Mouse (Mus musculus): ENCODE measurements around the gene Ccdc155.

Gene Ccdc155

DNA sequence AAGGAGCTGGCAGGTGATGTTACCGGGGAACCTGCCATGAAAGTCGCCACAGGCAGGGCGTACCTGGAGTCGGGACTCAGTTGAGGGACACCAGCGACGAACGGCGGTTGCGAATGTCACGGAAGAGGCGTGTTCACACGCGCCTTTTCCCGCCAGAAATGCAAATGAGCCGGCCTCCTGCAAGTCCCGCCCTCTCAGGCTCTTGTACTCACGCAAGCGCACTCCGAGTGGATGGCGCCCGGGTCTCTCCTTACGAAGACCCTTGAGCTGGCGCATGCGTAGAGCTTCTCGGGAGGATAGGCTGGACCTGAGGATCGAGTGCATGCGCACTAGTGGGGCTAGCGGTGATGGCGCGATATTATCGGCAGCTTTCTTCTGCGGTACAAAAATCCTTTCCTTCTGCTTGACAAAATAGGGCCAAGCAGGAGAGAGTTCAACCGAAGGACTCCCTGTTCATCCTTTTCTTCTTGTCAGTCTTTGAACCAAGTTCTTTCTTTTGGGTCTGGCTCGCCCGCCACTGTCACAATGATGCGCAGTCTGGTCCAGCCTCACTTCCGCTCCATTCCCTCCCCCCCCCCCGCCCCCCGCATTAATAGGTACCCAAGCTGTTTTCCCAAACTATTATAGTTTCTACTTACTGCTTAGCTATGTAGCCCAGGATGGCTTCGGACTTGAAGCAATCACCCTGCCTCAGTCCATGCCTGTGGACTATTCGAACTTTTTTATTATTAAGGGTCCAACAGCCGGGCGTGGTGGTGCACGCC is at the start of gene Ccdc155:
TSS of gene Ccdc155 (minus strand) at position 513 of the 764 bp plus-strand sequence.
- DNase-seq (ENCODE audit: low spot score) = peak; percentile 88

DNA sequence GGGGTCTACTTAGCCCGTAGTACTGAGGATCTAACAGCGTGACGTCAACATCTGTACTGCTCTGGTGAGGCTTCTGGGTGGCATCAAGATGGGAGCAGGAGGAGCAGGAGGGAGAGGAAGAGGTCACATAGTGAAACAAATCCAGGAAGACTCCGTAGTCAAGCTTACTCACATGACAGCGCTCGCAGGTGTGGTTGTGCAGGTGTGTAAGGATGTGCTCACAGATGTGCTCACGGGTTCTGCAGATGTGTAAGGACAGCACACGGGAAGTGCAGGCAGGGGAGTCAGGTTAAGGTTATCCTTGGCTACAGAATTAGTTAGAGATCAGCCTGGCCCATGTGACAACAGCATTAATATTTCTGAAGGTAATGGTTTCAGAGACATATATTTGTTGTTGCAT is 49.1 kb upstream of the Ccdc155 start:
- DNase-seq (ENCODE audit: low spot score) = no peak

DNA sequence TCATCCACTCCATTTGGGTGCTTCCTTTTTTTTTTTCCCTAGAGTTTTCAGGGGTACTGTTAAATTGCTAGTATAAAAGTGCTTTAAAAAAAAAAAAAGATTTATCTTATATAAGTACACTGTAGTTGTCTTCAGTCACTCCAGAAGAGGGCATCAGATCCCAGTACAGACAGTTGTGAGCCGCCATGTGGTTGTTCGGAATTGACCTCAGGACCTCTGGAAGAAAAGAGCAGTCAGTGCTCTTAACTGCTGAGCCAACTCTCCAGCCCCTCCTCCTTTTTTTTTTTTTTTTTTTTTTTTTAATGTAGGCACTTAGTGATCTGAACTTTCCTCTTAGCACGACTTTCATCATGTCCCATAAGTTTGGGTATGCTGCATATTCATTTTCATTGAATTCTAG is 43.0 kb upstream of the Ccdc155 start:
- no peak for DNase-seq (ENCODE audit: low spot score)

- no peak for DNase-seq (ENCODE audit: low spot score)
Measured at GRCm38 (mm10) chr7:45241389-45241749, 36.7 kb upstream of the Ccdc155 start.

DNA sequence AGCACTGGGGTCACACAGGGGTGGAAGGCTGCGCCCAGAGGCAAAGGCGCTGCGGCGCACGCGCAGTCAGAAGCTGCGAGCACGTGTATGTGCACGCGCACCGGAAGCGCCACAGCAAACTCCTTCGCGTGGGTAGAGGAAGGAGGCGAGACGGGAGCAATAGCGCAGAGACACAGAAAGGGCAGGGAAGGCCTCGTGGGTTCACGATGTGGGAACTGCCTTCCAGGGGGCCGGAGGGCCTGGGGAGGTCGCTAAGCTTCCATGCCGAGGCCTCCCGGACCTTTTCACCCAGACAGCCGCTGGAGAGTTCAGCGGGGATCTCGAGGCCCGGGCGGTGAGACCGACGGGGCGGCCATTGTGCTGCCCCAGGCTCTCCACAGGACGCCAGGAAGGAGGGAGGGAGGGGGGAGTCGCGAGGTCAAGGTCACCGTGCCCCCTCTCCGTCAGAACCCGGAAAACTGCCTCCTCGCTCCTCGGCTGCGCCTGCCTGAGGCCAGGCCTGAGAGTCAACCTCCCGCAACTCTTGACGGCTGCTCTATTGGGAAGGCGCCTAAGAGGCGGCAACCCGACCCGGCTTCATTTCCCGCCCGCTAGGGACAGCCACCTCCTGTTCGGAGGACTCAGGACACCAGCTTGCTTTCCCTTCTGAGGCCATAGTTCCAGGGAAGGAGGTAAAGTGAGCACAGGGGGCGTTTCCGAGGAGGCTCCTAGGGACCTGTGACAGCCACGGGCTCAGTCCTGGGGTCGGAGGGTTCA is 36.1 kb upstream of the Ccdc155 start, which contains the start of gene Slc6a16:
TSS of gene Slc6a16 (plus strand) at position 453 of the 756 bp plus-strand sequence.
- peak; percentile 54 for DNase-seq (ENCODE audit: low spot score)

DNA sequence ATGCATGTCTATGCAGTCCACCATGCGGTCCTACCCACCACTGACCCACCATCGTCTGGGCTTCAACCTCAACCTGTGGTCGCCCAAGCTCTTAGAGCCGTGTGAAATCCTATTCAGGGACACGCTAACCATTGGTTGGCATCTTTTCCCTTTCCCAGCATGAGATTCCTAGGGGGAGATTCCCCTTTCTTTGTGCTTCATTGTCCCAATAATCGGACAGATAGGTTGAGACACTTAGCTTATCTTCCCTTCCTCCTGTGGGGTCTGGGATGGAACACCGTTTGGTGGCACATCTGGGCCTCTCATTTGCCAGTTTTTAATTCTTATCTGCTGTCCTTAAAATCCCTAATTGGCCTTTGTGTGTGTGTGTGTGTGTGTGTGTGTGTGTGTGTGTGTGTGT is 35.4 kb upstream of the Ccdc155 start:
- no peak for DNase-seq (ENCODE audit: low spot score)

GRCm38 (mm10) chr7:45238723-45239496 is 34.2 kb upstream of the Ccdc155 start, which contains the start of gene Cd37:
Gene Cd37 (minus strand): TSS chr7:45239115.
- no peak for DNase-seq (ENCODE audit: low spot score)

GRCm38 (mm10) chr7:45237747-45238699 is 33.3 kb upstream of the Ccdc155 start:
- DNase-seq (ENCODE audit: low spot score) = no peak

DNA sequence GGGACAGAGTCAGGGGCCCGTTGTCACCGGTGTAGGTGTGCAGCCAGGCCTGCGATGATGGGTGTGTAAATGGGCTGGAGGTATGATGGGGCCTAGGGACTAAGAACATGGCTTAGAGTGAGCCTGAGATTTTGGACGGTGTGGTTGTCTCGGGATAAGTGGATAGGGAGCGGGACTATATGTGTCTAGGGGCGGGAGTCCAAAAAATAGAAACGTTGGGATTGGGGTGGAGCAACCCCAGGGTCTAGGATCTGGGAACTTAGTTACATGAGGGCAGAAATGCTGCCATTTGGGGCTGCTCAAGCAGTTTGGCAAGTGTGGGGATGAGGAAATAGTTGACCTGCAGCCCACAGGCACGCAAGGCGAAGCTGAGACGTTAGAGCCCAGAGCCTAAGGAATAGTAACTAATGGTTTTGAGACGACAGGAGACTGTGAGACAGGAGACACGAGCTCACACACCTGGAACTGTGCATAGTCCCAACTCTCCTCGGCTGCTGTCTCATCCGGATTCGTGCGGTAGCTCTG is 31.0 kb upstream of the Ccdc155 start:
- DNase-seq (ENCODE audit: low spot score) = no peak

DNA sequence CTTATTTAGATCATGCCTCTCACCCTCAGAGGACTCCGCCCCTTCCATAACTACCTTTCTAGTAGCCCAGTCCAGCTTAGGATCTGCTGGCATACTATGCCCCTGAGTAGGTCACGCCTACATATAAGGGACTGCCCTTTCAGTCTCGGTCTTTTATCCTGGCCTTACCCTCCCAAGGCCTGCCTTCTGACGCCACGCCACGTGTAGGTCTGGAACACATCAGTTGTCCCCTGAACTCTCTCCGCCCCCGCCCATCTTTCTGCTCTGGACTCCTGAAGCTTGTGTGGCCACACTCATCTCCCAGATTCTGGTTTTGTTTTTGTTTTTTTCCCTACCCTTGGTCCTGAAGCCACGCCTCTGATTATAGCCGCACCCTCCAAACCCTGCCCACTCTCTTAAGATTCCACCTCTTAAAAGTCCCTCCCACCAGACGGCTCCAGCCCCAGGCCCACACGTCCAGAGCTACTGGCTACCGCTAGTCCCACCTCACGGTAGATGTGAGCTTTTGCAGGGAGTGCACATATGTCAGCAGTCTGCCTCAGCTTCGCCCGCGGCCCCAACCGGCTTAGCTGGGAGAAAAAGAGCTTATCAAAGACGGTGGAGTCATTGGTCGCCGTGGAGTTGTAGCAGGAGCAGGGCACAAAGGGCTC is 30.4 kb upstream of the Ccdc155 start:
- peak; percentile 25 for DNase-seq (ENCODE audit: low spot score)

- no peak for DNase-seq (ENCODE audit: low spot score)
Measured at GRCm38 (mm10) chr7:45234333-45234841, 29.7 kb upstream of the Ccdc155 start.

- no peak for DNase-seq (ENCODE audit: low spot score)
Measured at GRCm38 (mm10) chr7:45233580-45234332, 29.1 kb upstream of the Ccdc155 start.

DNA sequence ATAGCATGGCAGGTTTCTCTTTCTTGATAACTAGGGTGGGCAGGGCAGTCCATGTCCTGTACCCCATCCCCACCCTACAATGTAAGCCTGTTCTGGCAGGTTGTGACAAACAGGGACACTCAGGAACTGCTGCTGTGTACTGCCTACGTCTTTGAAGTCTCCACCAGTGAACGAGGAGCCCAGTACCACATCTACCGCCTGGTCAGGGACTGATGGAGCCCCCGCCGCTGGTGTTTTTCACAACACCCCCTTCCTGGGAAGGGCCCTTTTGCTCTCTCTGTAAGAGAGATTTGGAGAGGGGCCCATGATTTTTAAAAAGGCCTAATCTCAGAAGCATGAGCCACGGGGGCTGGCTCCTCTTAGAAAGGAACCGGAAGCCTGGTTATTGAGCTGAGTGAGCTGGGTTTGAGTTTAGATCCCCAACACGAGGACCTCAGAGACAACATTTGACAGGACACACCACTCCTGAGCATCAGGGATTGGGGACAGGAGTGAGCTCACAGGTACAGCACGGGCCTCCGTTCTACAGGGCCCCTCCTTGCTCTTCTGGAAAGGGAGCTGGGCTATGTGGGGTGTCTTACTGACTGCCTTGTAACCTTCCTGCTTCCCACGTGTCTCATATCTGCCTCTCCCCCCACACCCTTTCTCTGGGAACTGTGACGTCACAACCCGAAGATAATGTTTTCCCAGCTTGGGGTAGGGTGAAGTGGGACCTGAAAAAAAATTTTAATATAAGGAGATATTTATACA is 28.2 kb upstream of the Ccdc155 start:
- no peak for DNase-seq (ENCODE audit: low spot score)

- no peak for DNase-seq (ENCODE audit: low spot score)
Measured at GRCm38 (mm10) chr7:45231941-45232340, 27.2 kb upstream of the Ccdc155 start.

- DNase-seq (ENCODE audit: low spot score) = no peak
Measured at GRCm38 (mm10) chr7:45231192-45231591, 26.5 kb upstream of the Ccdc155 start.

DNA sequence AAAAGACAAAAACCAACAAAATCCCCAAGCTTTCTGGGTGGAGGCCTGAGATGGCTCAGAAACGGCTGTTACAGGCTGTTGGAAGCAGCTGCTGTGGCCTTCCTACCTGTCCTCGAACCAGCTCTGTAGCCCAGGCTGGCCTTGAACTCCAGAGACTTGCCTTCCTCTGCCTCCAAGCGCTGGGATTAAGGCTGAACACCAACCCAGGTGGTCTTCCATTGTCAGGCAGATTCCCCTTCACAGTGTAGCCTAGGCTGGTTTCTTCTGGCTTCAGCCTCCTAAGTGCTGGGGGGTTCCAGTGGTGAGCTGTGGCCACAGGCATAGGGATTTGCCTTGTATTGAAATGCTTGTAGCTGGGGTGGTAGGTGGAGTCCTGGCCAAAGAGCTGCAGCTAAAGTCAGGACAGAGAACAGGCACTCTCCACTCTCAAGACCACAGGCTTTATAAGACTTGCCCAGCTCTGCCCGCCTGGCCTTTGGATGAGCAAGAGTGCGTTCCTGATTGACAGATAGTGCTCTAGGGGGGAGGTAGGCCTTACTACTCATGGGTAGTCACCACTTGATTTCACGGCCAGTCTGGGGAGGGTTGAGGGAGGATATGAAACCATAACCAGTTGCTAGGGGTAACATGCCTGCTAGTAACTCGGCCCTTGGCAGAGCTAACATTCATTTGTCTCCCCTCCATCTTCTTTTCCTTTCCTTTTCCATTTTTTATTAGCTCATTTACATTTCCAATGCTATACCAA is 24.9 kb upstream of the Ccdc155 start:
- no peak for DNase-seq (ENCODE audit: low spot score)

DNA sequence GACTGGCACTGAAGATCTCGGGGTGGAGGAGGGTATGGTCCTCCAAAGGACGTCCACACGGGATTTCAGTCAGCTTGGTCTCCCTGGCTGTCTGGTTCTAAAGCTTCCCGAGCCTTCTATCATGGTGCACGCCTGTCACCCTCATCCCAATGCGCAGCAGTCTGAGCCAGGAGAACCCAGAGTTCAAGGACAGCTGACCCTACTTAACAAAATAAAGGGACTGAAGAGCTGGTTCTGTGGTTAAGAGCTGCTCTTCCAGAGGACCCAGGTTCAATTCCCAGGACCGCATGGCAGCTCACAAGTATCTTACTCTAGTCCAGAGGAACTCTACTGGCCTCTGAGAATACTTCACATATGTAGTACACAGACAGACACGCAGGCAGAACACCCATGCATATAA is 24.4 kb upstream of the Ccdc155 start:
- DNase-seq (ENCODE audit: low spot score) = no peak

GRCm38 (mm10) chr7:45228548-45228947 is 23.9 kb upstream of the Ccdc155 start:
- DNase-seq (ENCODE audit: low spot score) = no peak
